Mouse (Mus musculus) forebrain, embryonic 14.5 days (tissue): ENCODE measurements around the gene Zfp786. TPM values are rescaled to one million over a fixed set of nuclear protein-coding genes. Genes with fewer than 3 reads are reported as not detected.

ENCODE experiments used
- ATAC-seq: fragments of 200-750 bp; cut with Nextera tagmentation; 2 replicates; pipeline ENCODE4 v1.8.0; 2017; ENCODE audit warnings: mild to moderate bottlenecking, moderate library complexity
- DNase-seq: peaks from one replicate; pipeline ENCODE4 v3.0.0-alpha.2; 2015; ENCODE audit warnings: low spot score
- H3K27ac ChIP-seq: fragments of 300-500 bp; sonication (generic); 2 replicates; pipeline ENCODE4 v1.5.1; 2014; ENCODE audit warnings: low read depth, mild to moderate bottlenecking, control low read depth, low read length, moderate library complexity
- H3K27me3 ChIP-seq: fragments of 300-500 bp; sonication (generic); replicated peaks from 2 replicates; pipeline ENCODE4 v1.6.1; 2014; ENCODE audit warnings: low read length, control low read depth, mixed read lengths; ENCODE audit not compliant: control insufficient read depth, insufficient read depth
- H3K36me3 ChIP-seq: fragments of 300-500 bp; sonication (generic); 2 replicates; pipeline ENCODE4 v1.6.1; 2014; ENCODE audit warnings: low read length, control low read depth; ENCODE audit not compliant: control insufficient read depth, insufficient read depth
- H3K4me1 ChIP-seq: fragments of 300-500 bp; sonication (generic); 2 replicates; pipeline ENCODE4 v1.6.1; 2014; ENCODE audit warnings: antibody characterized with exemption, low read length, control low read depth; ENCODE audit not compliant: control insufficient read depth, insufficient read depth
- H3K4me2 ChIP-seq: fragments of 300-500 bp; sonication (generic); 2 replicates; pipeline ENCODE4 v1.6.1; 2014; ENCODE audit warnings: mild to moderate bottlenecking, control low read depth, low read length
- H3K4me3 ChIP-seq: fragments of 300-500 bp; sonication (generic); 2 replicates; pipeline ENCODE4 v1.5.1; 2014; ENCODE audit warnings: low read depth, low read length, control low read depth
- H3K9ac ChIP-seq: fragments of 300-500 bp; sonication (generic); 2 replicates; pipeline ENCODE4 v1.6.1; 2014; ENCODE audit warnings: mild to moderate bottlenecking, low read length, control low read depth, moderate library complexity
- H3K9me3 ChIP-seq: fragments of 300-500 bp; sonication (generic); replicated peaks from 2 replicates; pipeline ENCODE4 v1.6.1; 2016; ENCODE audit warnings: low read length, control low read depth, mixed read lengths; ENCODE audit not compliant: control insufficient read depth
- WGBS: fragments of 180-500 bp; shearing (Covaris S2); extraction: QIAGEN DNeasy Blood & Tissue Kit; methylation state at CpG from one replicate; pipeline ENCODE4 v1.1.7; 2014; 5-methylcytosine and 5-hydroxymethylcytosine counted together
- polyA plus RNA-seq: library from polyadenylated mRNA; unstranded; fragments of >200 nt; fragmentation: Nextera tagmentation; extraction: Ambion mirVana; gene quantifications from 2 replicates; pipeline ENCODE4 v1.2.1, GENCODE M21; 2014

The Zfp786 gene
- polyA plus RNA-seq = 10.6 and 12.7 TPM in 2 replicates

DNA sequence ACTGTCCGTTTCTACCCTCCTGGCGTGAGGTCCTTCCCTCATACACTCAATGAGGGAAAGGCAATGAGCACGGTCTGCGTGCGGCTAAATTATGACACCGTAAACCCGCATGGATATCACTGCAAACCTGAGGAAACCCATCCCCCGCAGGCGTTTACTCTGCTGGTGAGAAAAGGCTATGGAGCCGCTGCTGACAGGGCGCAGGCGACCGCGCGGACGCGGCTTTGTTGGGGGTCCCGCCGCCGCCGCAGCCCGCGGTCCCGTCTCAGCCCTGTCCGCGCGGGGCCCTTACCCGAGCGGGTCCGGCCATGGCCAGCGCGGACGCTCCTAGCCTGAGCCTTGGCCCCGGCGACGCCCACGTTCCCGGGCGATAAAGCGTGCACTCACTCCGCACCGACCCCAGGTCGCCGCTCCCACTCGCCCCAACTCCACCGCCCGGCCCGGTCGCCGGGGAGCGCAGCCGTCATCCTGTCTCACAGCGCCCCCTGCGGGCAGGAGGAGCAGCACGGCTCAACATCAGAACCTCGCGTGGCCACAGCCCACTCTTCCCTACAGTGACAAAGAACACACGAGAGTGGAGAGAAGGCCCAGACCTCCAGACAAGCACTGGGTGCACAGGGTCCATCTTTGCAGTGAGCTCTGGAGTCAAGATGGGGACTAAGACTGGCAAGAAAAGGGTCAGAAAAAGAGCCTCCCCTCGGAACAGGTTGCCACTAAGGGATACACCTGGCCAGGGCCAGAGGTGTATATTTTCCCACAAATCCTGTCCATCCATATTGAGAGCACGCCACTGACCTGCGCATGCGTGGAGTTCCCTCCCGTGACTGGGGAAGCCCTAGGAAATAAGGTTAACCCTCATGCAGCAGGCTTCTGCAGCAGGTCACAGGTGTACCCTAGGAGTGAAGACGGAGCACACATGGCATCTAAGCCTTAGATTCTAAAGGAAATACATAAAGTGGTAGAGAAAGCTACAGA, at the start of gene Zfp786:
TSS of gene Zfp786 (minus strand) at position 764 of the 975 bp plus-strand sequence.
- ATAC-seq = peak; percentile 93
- peak within 1 kb of the TSS; percentile 90 for H3K27ac ChIP-seq
- H3K4me2 ChIP-seq = peak within 1 kb of the TSS; percentile 47
- H3K27me3 ChIP-seq = no peaks in the 10 kb centered on the region
- H3K9ac ChIP-seq = peak within 1 kb of the TSS; percentile 90
- whole genome bisulfite sequencing = 2% methylated on average over 57 of the region's 64 CpGs
- peaks cover 8% of the 10 kb centered on the region for H3K36me3 ChIP-seq
- peak; percentile 94 for DNase-seq
- H3K4me3 ChIP-seq = peak within 1 kb of the TSS; percentile 78
- H3K4me1 ChIP-seq = peaks cover 7% of the 10 kb centered on the region
- no peaks in the 10 kb centered on the region for H3K9me3 ChIP-seq

GRCm38 (mm10) chr6:47880166-47880565, 49.5 kb upstream of the Zfp786 start:
- Histone ChIP-seq H3K9me3 (no peaks in the 10 kb centered on the region), H3K27ac (no peak overlapping the region), H3K4me2 (no peak overlapping the region), H3K4me1 (peaks cover 11% of the 10 kb centered on the region), H3K9ac (no peak overlapping the region), H3K36me3 (peaks cover 55% of the 10 kb centered on the region), H3K4me3 (no peak overlapping the region), H3K27me3 (no peaks in the 10 kb centered on the region)
- ATAC-seq = no peak
- 94% methylated on average over 10 of the region's 10 CpGs for WGBS
- no peak for DNase-seq

DNA sequence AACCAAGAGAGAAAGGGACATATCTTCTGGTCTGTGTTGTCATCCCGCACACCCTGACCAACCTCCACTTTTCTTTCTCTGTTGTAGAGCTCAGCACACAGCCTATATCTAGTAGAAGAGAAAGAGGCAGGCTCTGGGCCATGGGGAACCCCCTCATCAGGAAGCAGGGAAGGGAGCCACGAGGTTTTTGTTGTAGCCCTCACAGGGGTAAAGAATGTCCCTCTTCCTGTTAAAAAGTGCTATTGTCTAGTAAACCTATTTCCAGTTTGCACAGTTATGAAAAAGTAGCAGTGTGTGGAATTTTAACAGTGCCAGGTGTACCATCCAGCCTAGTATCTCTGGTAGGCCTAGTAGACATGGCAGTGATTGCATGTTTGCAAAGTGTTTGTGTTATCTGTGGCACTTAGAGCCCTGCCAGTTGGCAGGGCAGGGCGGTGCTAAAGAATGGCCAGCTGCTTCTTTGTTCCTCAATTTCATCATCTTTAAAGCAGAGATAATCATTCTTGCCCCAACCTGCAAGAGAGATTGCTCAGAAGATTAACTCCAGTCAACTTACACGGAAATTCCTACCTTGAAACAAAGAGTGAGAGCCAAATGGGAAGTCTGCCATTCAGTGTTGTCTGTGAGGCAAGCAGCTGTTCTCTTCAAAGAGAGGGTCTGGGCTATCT, 48.5 kb upstream of the Zfp786 start:
- H3K36me3 ChIP-seq = peaks cover 47% of the 10 kb centered on the region
- no peak for DNase-seq
- H3K27me3 ChIP-seq = no peaks in the 10 kb centered on the region
- H3K4me2 ChIP-seq = peak overlapping the region; percentile 90
- WGBS = 63% methylated on average over 4 of the region's 4 CpGs
- no peaks in the 10 kb centered on the region for H3K9me3 ChIP-seq
- no peak for ATAC-seq
- H3K27ac ChIP-seq = no peak overlapping the region; the same call in 1 of the 2 replicates
- H3K4me3 ChIP-seq = peak overlapping the region; percentile 86
- H3K9ac ChIP-seq = peak overlapping the region; percentile 96
- peaks cover 11% of the 10 kb centered on the region for H3K4me1 ChIP-seq

GRCm38 (mm10) chr6:47878593-47878992, 47.9 kb upstream of the Zfp786 start:
- 50% methylated on average over 3 of the region's 3 CpGs for WGBS

GRCm38 (mm10) chr6:47878133-47878514, 47.5 kb upstream of the Zfp786 start:
- Histone ChIP-seq H3K4me1 (peaks cover 11% of the 10 kb centered on the region), H3K27me3 (no peaks in the 10 kb centered on the region), H3K9me3 (no peaks in the 10 kb centered on the region), H3K4me2 (peak overlapping the region; percentile 90), H3K27ac (peak overlapping the region; percentile 98), H3K4me3 (peak overlapping the region; percentile 86), H3K9ac (peak overlapping the region; percentile 96), H3K36me3 (peaks cover 36% of the 10 kb centered on the region)
- DNase-seq (peak; percentile 41), ATAC-seq (no peak)
- 1% methylated on average over 11 of the region's 11 CpGs for WGBS

More at GRCm38 (mm10) chr6:47878593-47878992, 47.9 kb upstream of the Zfp786 start:
- H3K4me2 ChIP-seq = peak overlapping the region; percentile 90
- H3K36me3 ChIP-seq = peaks cover 41% of the 10 kb centered on the region
- peak overlapping the region; percentile 96 for H3K9ac ChIP-seq
- DNase-seq (peak; percentile 1), ATAC-seq (no peak)
- peak overlapping the region; percentile 86 for H3K4me3 ChIP-seq
- peak overlapping the region; percentile 98; the same call in 1 of the 2 replicates for H3K27ac ChIP-seq
- H3K9me3 ChIP-seq = no peaks in the 10 kb centered on the region
- H3K27me3 ChIP-seq = no peaks in the 10 kb centered on the region
- H3K4me1 ChIP-seq = peaks cover 11% of the 10 kb centered on the region

- H3K4me1 ChIP-seq = peaks cover 11% of the 10 kb centered on the region
- DNase-seq (peak; percentile 92), ATAC-seq (peak; percentile 97)
- peak overlapping the region; percentile 98 for H3K27ac ChIP-seq
- H3K36me3 ChIP-seq = peaks cover 31% of the 10 kb centered on the region
- H3K9ac ChIP-seq = peak overlapping the region; percentile 96
- peak overlapping the region; percentile 90 for H3K4me2 ChIP-seq
- H3K27me3 ChIP-seq = no peaks in the 10 kb centered on the region
- 1% methylated on average over 65 of the region's 71 CpGs for WGBS
- H3K4me3 ChIP-seq = peak overlapping the region; percentile 86
- H3K9me3 ChIP-seq = no peaks in the 10 kb centered on the region
Observed at GRCm38 (mm10) chr6:47877461-47878132, 46.9 kb upstream of the Zfp786 start.

- 7% methylated on average over 9 of the region's 9 CpGs for WGBS
- peak within 1 kb of the TSS; percentile 86 for H3K4me3 ChIP-seq
Observed at GRCm38 (mm10) chr6:47877058-47877457, 46.4 kb upstream of the Zfp786 start, which contains the start of gene Zfp282. TSS of gene Zfp282 (plus strand) at chr6:47877204.

GRCm38 (mm10) chr6:47872266-47872665, 41.6 kb upstream of the Zfp786 start:
- Histone ChIP-seq H3K27me3 (no peaks in the 10 kb centered on the region), H3K9me3 (no peaks in the 10 kb centered on the region), H3K9ac (no peak overlapping the region), H3K36me3 (peaks cover 16% of the 10 kb centered on the region), H3K4me1 (no peaks in the 10 kb centered on the region), H3K4me2 (no peak overlapping the region), H3K4me3 (no peak overlapping the region), H3K27ac (no peak overlapping the region)
- no peak for DNase-seq
- no peak for ATAC-seq
- 85% methylated on average over 5 of the region's 5 CpGs for WGBS

More at GRCm38 (mm10) chr6:47877058-47877457, 46.4 kb upstream of the Zfp786 start, which contains the start of gene Zfp282:
- Histone ChIP-seq H3K36me3 (peaks cover 26% of the 10 kb centered on the region), H3K9ac (peak within 1 kb of the TSS; percentile 96), H3K27me3 (no peaks in the 10 kb centered on the region), H3K9me3 (no peaks in the 10 kb centered on the region), H3K4me1 (peaks cover 11% of the 10 kb centered on the region), H3K27ac (peak within 1 kb of the TSS; percentile 98), H3K4me2 (peak within 1 kb of the TSS; percentile 90)
- no peak for ATAC-seq
- no peak for DNase-seq
